Mouse (Mus musculus) MEL (cell line): Measurements from ENCODE around the gene Atp8a2. TPM values are rescaled to one million over a fixed set of nuclear protein-coding genes. Genes with fewer than 3 reads are reported as not detected.

Experiments used
- DNase-seq: peaks from one replicate; pipeline ENCODE4 v3.0.0; 2011; ENCODE audit warnings: low read depth, low spot score
- H3K27ac ChIP-seq: 2 replicates; pipeline ENCODE4 v1.5.1; 2012; ENCODE audit warnings: low read depth, mild to moderate bottlenecking, control low read depth, low read length, moderate library complexity; ENCODE audit not compliant: control insufficient read depth
- H3K27me3 ChIP-seq, 2 experiments: fragments of 150-350 bp in 1 of 2; sonication (generic) in 1 of 2; 2 replicates each; pipeline ENCODE4 v1.6.1; 2012; ENCODE audit warnings: low read length in 2 of 2, mild to moderate bottlenecking in 2 of 2, improper control_type of control experiment in 1 of 2, moderate library complexity in 1 of 2; ENCODE audit not compliant: insufficient read depth in 2 of 2, control insufficient read depth in 1 of 2
- H3K36me3 ChIP-seq, 2 experiments: 2 replicates each; pipeline ENCODE4 v1.6.1; 2012 to 2014; ENCODE audit warnings: low read length in 2 of 2, improper control_type of control experiment in 1 of 2, inconsistent platforms in 1 of 2, mild to moderate bottlenecking in 1 of 2; ENCODE audit not compliant: insufficient read depth in 2 of 2, control insufficient read depth in 1 of 2
- H3K4me1 ChIP-seq, 2 experiments: fragments of 150-350 bp in 1 of 2; sonication (generic) in 1 of 2; 2 replicates each; pipeline ENCODE4 v1.6.1; 2012; ENCODE audit warnings: low read length in 2 of 2, improper control_type of control experiment in 1 of 2, mild to moderate bottlenecking in 1 of 2; ENCODE audit not compliant: insufficient read depth in 2 of 2, control insufficient read depth in 1 of 2
- H3K4me3 ChIP-seq, 2 experiments: fragments of 150-350 bp in 1 of 2; sonication (generic) in 1 of 2; 2 replicates each; pipeline ENCODE4 v1.5.1; 2012; ENCODE audit warnings: low read depth in 2 of 2, low read length in 2 of 2, mild to moderate bottlenecking in 2 of 2, moderate library complexity in 2 of 2, control low read depth in 1 of 2, improper control_type of control experiment in 1 of 2; ENCODE audit not compliant: control insufficient read depth in 1 of 2, insufficient read depth in 1 of 2
- H3K79me2 ChIP-seq: 2 replicates; pipeline ENCODE4 v1.6.1; 2012; ENCODE audit warnings: mild to moderate bottlenecking, low read length, moderate library complexity; ENCODE audit not compliant: control insufficient read depth, poor library complexity, insufficient read depth
- H3K9ac ChIP-seq: 2 replicates; pipeline ENCODE4 v1.6.1; 2012; ENCODE audit warnings: low read depth, mild to moderate bottlenecking, control low read depth, low read length, moderate library complexity; ENCODE audit not compliant: control insufficient read depth, poor library complexity, severe bottlenecking
- H3K9me3 ChIP-seq: fragments of 150-350 bp; sonication (generic); replicated peaks from 2 replicates; pipeline ENCODE4 v1.6.1; 2012; ENCODE audit warnings: mild to moderate bottlenecking, low read length, improper control_type of control experiment, moderate library complexity; ENCODE audit not compliant: insufficient read depth
- BHLHE40 ChIP-seq: IDR thresholded peaks from 2 replicates; pipeline ENCODE4 v1.6.1; 2012; ENCODE audit warnings: low read depth, mild to moderate bottlenecking, inconsistent platforms, low read length, improper control_type of control experiment, borderline replicate concordance
- CHD1 ChIP-seq: IDR thresholded peaks from 2 replicates; pipeline ENCODE4 v1.6.1; 2012; ENCODE audit warnings: low read depth, mild to moderate bottlenecking, inconsistent platforms, low read length, improper control_type of control experiment
- CTCF ChIP-seq, 3 experiments: IDR thresholded peaks in 2 of 3; conservative IDR thresholded peaks in 1 of 3; 2 replicates each; pipeline ENCODE4 v1.5.1; 2011 to 2012; ENCODE audit warnings: low read length in 3 of 3, low read depth in 2 of 3, mild to moderate bottlenecking in 2 of 3, improper control_type of control experiment in 1 of 3, inconsistent platforms in 1 of 3, mixed read lengths in 1 of 3, moderate library complexity in 1 of 3; ENCODE audit not compliant: control insufficient read depth in 1 of 3, insufficient read depth in 1 of 3, poor library complexity in 1 of 3, severe bottlenecking in 1 of 3
- ELF1 ChIP-seq: IDR thresholded peaks from 2 replicates; pipeline ENCODE4 v1.6.1; 2014; ENCODE audit warnings: low read depth, mild to moderate bottlenecking, inconsistent platforms, low read length, improper control_type of control experiment, moderate library complexity
- EP300 ChIP-seq, 2 experiments: IDR thresholded peaks; 2 replicates each; pipeline ENCODE4 v1.6.1; 2011; ENCODE audit warnings: improper control_type of control experiment in 2 of 2, low read length in 2 of 2, low read depth in 1 of 2, mild to moderate bottlenecking in 1 of 2
- ETS1 ChIP-seq: IDR thresholded peaks from 2 replicates; pipeline ENCODE4 v1.6.1; 2012; ENCODE audit warnings: low read depth, mild to moderate bottlenecking, inconsistent platforms, low read length, improper control_type of control experiment, moderate library complexity
- GABPA ChIP-seq: IDR thresholded peaks from 2 replicates; pipeline ENCODE4 v1.6.1; 2012; ENCODE audit warnings: low read depth, mild to moderate bottlenecking, inconsistent platforms, low read length, improper control_type of control experiment, moderate library complexity
- GATA1 ChIP-seq: IDR thresholded peaks from 2 replicates; pipeline ENCODE4 v1.6.1; 2011; ENCODE audit warnings: low read depth, low read length, improper control_type of control experiment
- JUND ChIP-seq: IDR thresholded peaks from 2 replicates; pipeline ENCODE4 v1.6.1; 2011; ENCODE audit warnings: low read depth, mild to moderate bottlenecking, improper control_type of control experiment, low read length
- KAT2A ChIP-seq: conservative IDR thresholded peaks from 2 replicates; pipeline ENCODE4 v1.6.1; 2012; ENCODE audit warnings: low read depth, low read length, improper control_type of control experiment, inconsistent platforms
- MAZ ChIP-seq: IDR thresholded peaks from 2 replicates; pipeline ENCODE4 v1.6.1; 2012; ENCODE audit warnings: low read depth, mild to moderate bottlenecking, inconsistent platforms, low read length, improper control_type of control experiment
- MEF2A ChIP-seq: IDR thresholded peaks from 2 replicates; pipeline ENCODE4 v1.6.1; 2014; ENCODE audit warnings: low read depth, mild to moderate bottlenecking, inconsistent platforms, low read length, improper control_type of control experiment; ENCODE audit not compliant: poor library complexity, insufficient replicate concordance, severe bottlenecking; ENCODE audit errors: extremely low read depth
- MXI1 ChIP-seq: IDR thresholded peaks from 2 replicates; pipeline ENCODE4 v1.6.1; 2011; ENCODE audit warnings: mild to moderate bottlenecking, low read depth, low read length, improper control_type of control experiment
- NELFE ChIP-seq: IDR thresholded peaks from 2 replicates; pipeline ENCODE4 v1.6.1; 2011; ENCODE audit warnings: low read depth, low read length, improper control_type of control experiment
- NRF1 ChIP-seq: IDR thresholded peaks from 2 replicates; pipeline ENCODE4 v1.6.1; 2014; ENCODE audit warnings: low read depth, mild to moderate bottlenecking, inconsistent platforms, low read length, improper control_type of control experiment, moderate library complexity; ENCODE audit not compliant: poor library complexity, insufficient read depth, severe bottlenecking
- RAD21 ChIP-seq: IDR thresholded peaks from 2 replicates; pipeline ENCODE4 v1.6.1; 2011; ENCODE audit warnings: mild to moderate bottlenecking, low read depth, low read length, improper control_type of control experiment
- SMC3 ChIP-seq: IDR thresholded peaks from 2 replicates; pipeline ENCODE4 v1.6.1; 2011; ENCODE audit warnings: low read depth, low read length, improper control_type of control experiment
- TBP ChIP-seq: IDR thresholded peaks from 2 replicates; pipeline ENCODE4 v1.8.0; 2011; ENCODE audit warnings: low read depth, low read length, improper control_type of control experiment
- TCF12 ChIP-seq: IDR thresholded peaks from 2 replicates; pipeline ENCODE4 v1.6.1; 2014; ENCODE audit warnings: low read depth, mild to moderate bottlenecking, inconsistent platforms, low read length, improper control_type of control experiment, moderate library complexity
- UBTF ChIP-seq: IDR thresholded peaks from 2 replicates; pipeline ENCODE4 v1.6.1; 2012; ENCODE audit warnings: low read depth, mild to moderate bottlenecking, inconsistent platforms, low read length, improper control_type of control experiment, moderate library complexity, borderline replicate concordance; ENCODE audit not compliant: insufficient read depth
- USF1 ChIP-seq: IDR thresholded peaks from 2 replicates; pipeline ENCODE4 v1.6.1; 2014; ENCODE audit warnings: low read depth, mild to moderate bottlenecking, inconsistent platforms, low read length, improper control_type of control experiment, moderate library complexity
- USF2 ChIP-seq, 2 experiments: IDR thresholded peaks; 2 replicates each; pipeline ENCODE4 v1.6.1; 2011 to 2012; ENCODE audit warnings: improper control_type of control experiment in 2 of 2, low read length in 2 of 2, borderline replicate concordance in 1 of 2, inconsistent platforms in 1 of 2, low read depth in 1 of 2, mild to moderate bottlenecking in 1 of 2; ENCODE audit not compliant: insufficient read depth in 1 of 2
- ZC3H11A ChIP-seq: IDR thresholded peaks from 2 replicates; pipeline ENCODE4 v1.6.1; 2012; ENCODE audit warnings: low read depth, mild to moderate bottlenecking, inconsistent platforms, low read length, improper control_type of control experiment
- ZMIZ1 ChIP-seq: IDR thresholded peaks from 2 replicates; pipeline ENCODE4 v1.6.1; 2012; ENCODE audit warnings: low read depth, mild to moderate bottlenecking, inconsistent platforms, low read length, improper control_type of control experiment, moderate library complexity
- ZNF384 ChIP-seq: IDR thresholded peaks from 2 replicates; pipeline ENCODE4 v1.6.1; 2012; ENCODE audit warnings: low read depth, mild to moderate bottlenecking, inconsistent platforms, low read length, improper control_type of control experiment
- polyA plus RNA-seq, 2 experiments: library from polyadenylated mRNA; stranded (reverse) in 1 of 2; unstranded in 1 of 2; fragments of >175 nt in 1 of 2; fragments of >200 nt in 1 of 2; gene quantifications; 2 replicates each; pipeline versions ENCODE4 v1.2.1 to v1.2.4; 2012; ENCODE audit warnings: low replicate concordance in 2 of 2, low read depth in 1 of 2; ENCODE audit not compliant: insufficient read length in 2 of 2, insufficient read depth in 1 of 2, missing spikeins in 1 of 2
- total RNA-seq: library from RNA; depleted of rRNA; stranded (reverse); fragments of 300-350 nt; gene quantifications from 2 replicates; pipeline ENCODE4 v1.2.3, GENCODE M21; 2012

The Atp8a2 gene
- total and polyA plus RNA-seq, 3 experiments = 0.29 to 0.39 TPM; not detected in 1

DNA sequence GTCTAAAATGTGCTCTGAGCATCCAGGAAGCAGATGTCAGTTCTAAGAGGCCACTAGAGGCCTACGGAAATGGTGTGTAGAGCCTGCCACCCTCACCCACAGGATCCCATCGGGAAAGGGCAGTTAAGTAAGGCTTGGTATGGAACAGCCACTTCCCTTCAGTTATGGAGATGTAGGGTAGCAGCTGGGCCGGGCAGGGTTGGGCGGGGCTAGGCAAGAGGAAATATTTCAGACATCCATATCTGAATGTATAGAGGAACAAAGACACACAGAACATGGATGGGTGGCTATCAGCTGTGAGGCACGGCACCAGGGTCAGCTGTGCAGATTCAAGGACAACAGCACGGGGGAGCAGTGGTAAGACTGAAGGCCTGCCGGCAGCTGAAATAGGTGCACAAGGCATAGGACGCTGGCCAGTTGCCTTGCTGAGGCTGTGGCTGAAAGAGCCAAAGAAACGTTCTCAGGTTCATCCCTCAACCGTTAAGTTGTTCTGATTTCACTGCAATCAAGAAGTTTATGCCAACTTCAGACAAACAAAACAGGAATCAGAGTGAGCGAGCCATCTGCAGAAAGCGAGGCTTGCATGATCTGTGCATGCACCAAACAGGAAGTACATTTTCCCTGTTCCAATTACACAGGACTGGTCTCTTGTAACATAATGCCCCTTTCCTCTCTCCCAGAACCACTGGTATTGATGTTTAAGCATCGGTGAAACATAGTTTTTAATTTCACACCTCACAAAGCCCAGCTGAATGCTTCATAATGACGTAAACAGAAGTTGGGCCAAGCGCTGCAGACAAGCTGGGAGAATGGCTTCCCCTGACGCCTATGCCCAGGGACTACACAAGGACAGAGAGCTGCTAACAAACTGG lies 549.9 kb downstream of the Atp8a2 start:
- H3K27ac ChIP-seq = no peak overlapping the region
- H3K4me1 ChIP-seq = peaks cover 0 to 10% of the 10 kb centered on the region in 2 experiments; a peak in 2 of 4 replicates
- no peak for DNase-seq
- TF ChIP-seq USF2 (IDR thresholded peaks at IDR 0.05; ENCODE audit: borderline replicate concordance in 1 of 2, insufficient read depth in 1 of 2, low read depth in 1 of 2, low read length in 2 of 2) (no peak), NRF1 (no peak), ZMIZ1 (no peak), TBP (no peak), USF1 (no peak), UBTF (no peak), EP300 (IDR thresholded peaks at IDR 0.05; ENCODE audit: low read depth in 1 of 2, low read length in 2 of 2) (no peak), ZNF384 (no peak), MAZ (no peak), NELFE (no peak), GABPA (no peak), BHLHE40 (no peak), SMC3 (no peak), RAD21 (no peak), ETS1 (no peak)
- no peak overlapping the region for H3K4me3 ChIP-seq
- H3K9me3 ChIP-seq = no peaks in the 10 kb centered on the region
- H3K27me3 ChIP-seq = no peaks in the 10 kb centered on the region
- H3K79me2 ChIP-seq = no peaks in the 10 kb centered on the region
- H3K9ac ChIP-seq = no peak overlapping the region
- H3K36me3 ChIP-seq = no peaks in the 10 kb centered on the region

DNA sequence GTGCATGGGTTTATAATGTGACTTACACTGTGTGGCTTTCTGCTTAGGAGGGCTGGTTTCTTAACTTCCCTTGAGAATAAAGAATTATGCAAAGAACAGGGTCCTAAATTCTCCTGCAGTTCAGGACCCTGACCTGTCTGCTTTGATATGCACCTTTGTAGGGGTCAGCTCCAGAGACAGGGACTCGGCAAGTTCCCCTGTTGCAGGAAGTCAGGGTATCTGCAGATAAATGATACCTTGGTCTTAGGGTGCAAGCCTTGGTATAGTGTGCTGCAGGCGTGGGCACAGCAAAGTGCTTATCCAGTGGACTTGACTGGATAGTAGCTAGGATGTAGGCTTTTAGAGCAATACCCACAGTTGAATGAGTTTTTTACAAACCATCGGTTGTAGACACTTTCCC lies 552.1 kb downstream of the Atp8a2 start:
- Histone ChIP-seq H3K27ac (no peak overlapping the region), H3K79me2 (no peaks in the 10 kb centered on the region), H3K4me3 (no peak overlapping the region), H3K27me3 (no peaks in the 10 kb centered on the region; a peak in 1 of 4 replicates), H3K9me3 (no peaks in the 10 kb centered on the region), H3K4me1 (peaks cover 0 to 10% of the 10 kb centered on the region in 2 experiments; a peak in 2 of 4 replicates), H3K36me3 (no peaks in the 10 kb centered on the region), H3K9ac (no peak overlapping the region)
- no peak for DNase-seq
- TF ChIP-seq UBTF (no peak), GATA1 (no peak), ZNF384 (no peak), TCF12 (no peak), ZMIZ1 (no peak), SMC3 (no peak), CTCF (IDR thresholded peaks at IDR 0.05 in 2 of 3, conservative IDR thresholded peaks at IDR 0.05 in 1 of 3; ENCODE audit: control insufficient read depth in 1 of 3, insufficient read depth in 1 of 3, low read depth in 2 of 3, low read length in 3 of 3, poor library complexity in 1 of 3, severe bottlenecking in 1 of 3) (no peak), CHD1 (no peak), KAT2A (no peak), JUND (no peak), GABPA (no peak), ZC3H11A (no peak), MEF2A (no peak), TBP (no peak), MXI1 (no peak), ELF1 (no peak)
